Mouse (Mus musculus): ENCODE measurements around the gene Phykpl. TPM values are rescaled to one million over a fixed set of nuclear protein-coding genes. Genes with fewer than 3 reads are reported as not detected.
"Not testable (repeated sequence)": the region's sequence is repeated elsewhere in the genome, so short reads cannot be mapped to it uniquely, and the experiment has no call there.

Phykpl gene
- polyA plus RNA-seq, 1 experiment = 8.1 TPM

DNA sequence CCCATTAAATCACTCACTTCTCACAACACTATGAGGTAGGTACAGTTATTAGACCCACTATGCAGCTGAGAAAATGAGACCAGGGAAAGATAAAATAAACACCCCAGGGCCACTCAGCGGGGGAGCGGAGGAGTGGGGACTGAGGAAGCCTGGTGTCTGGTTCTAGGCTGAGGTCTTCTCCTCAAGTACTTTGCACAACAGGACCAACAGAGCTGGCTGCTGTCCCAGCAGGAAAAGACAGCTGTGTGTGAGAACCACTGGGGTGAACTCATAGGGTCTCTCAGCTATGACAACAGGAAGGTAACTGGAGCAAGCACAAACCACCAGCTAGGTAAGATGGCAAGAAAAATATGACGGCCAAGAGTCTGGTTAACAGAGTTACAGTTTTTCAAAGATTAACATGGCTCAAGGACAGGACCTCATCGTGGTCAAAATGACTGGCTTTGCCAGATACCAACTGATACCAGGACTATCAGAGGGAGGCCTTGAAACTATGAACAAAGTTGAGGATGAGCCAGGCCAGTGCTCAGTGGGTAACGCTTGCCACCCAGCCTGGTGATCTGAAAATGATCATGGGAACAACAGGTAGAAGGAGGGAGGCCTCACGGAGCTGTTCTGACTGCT lies 47.7 kb downstream of the Phykpl start:
- Histone ChIP-seq H3K9me3 (replicated peaks; ENCODE audit: control insufficient read depth, insufficient read depth, low read length, poor library complexity, severe bottlenecking) (no peaks in the 10 kb centered on the region), H3K9ac (ENCODE audit: low read depth, poor library complexity, severe bottlenecking) (no peak overlapping the region), H3K27ac (ENCODE audit: insufficient read depth, low read length) (no peak overlapping the region)

GRCm38 (mm10) chr11:51633200-51633599 lies 48.6 kb downstream of the Phykpl start:
- H3K27ac ChIP-seq (ENCODE audit: insufficient read depth, low read length) = 0 out of 2 replicates have a peak overlapping the region, but pooled peaks have one; percentile 88
- not testable (repeated sequence) for H3K4me1 ChIP-seq (ENCODE audit: control insufficient read depth, insufficient read depth, low read length); H3K27me3 ChIP-seq (ENCODE audit: control insufficient read depth, insufficient read depth, low read length, poor library complexity, severe bottlenecking); H3K9ac ChIP-seq (ENCODE audit: low read depth, poor library complexity, severe bottlenecking); H3K4me3 ChIP-seq (ENCODE audit: low read depth, low read length); H3K9me3 ChIP-seq (replicated peaks; ENCODE audit: control insufficient read depth, insufficient read depth, low read length, poor library complexity, severe bottlenecking)
- H3K36me3 ChIP-seq (ENCODE audit: control insufficient read depth, insufficient read depth, low read length, poor library complexity, severe bottlenecking) = peaks cover 13% of the 10 kb centered on the region

More for the DNA sequence above, 47.7 kb downstream of the Phykpl start:
- no peaks in the 10 kb centered on the region for H3K27me3 ChIP-seq (ENCODE audit: control insufficient read depth, insufficient read depth, low read length, poor library complexity, severe bottlenecking)
- no peaks in the 10 kb centered on the region for H3K4me1 ChIP-seq (ENCODE audit: control insufficient read depth, insufficient read depth, low read length)
- TF ChIP-seq POLR2A (IDR thresholded peaks at IDR 0.05; ENCODE audit: insufficient read depth, low read length) (no peak), CTCF (IDR thresholded peaks at IDR 0.05; ENCODE audit: low read depth, low read length) (no peak), EP300 (IDR thresholded peaks at IDR 0.05; ENCODE audit: insufficient read depth, low read depth, low read length) (no peak)
- H3K36me3 ChIP-seq (ENCODE audit: control insufficient read depth, insufficient read depth, low read length, poor library complexity, severe bottlenecking) = peaks cover 21% of the 10 kb centered on the region
- H3K4me3 ChIP-seq (ENCODE audit: low read depth, low read length) = no peak overlapping the region

DNA sequence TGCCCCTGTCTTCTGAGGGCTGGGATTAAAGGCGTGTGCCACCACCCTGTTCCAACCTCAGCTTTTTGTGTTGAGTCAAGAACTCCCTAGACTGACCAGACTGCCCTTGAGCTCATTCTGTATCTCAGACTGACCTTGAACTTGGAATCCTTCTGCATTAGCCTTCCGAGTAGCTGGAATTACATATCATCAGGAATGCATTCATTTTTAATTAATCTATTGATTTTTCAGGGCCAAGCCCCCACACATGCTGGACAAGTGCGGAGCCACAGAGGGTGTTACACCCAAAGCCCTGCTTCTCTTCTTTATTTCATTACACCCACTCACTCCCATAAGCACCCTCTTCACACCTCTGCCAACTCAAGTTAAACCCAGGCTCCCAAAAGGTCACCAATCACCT lies 49.2 kb downstream of the Phykpl start:
- H3K4me3 ChIP-seq (ENCODE audit: low read depth, low read length) = peak overlapping the region; percentile 48; the same call in 1 of the 2 replicates
- H3K36me3 ChIP-seq (ENCODE audit: control insufficient read depth, insufficient read depth, low read length, poor library complexity, severe bottlenecking) = peaks cover 10% of the 10 kb centered on the region
- peak overlapping the region; percentile 87; the same call in 1 of the 2 replicates for H3K9ac ChIP-seq (ENCODE audit: low read depth, poor library complexity, severe bottlenecking)
- no peak for TF ChIP-seq EP300 (IDR thresholded peaks at IDR 0.05; ENCODE audit: insufficient read depth, low read depth, low read length)
- no peaks in the 10 kb centered on the region for H3K9me3 ChIP-seq (replicated peaks; ENCODE audit: control insufficient read depth, insufficient read depth, low read length, poor library complexity, severe bottlenecking)
- peak overlapping the region; percentile 88 for H3K27ac ChIP-seq (ENCODE audit: insufficient read depth, low read length)
- H3K27me3 ChIP-seq (ENCODE audit: control insufficient read depth, insufficient read depth, low read length, poor library complexity, severe bottlenecking) = no peaks in the 10 kb centered on the region
- H3K4me1 ChIP-seq (ENCODE audit: control insufficient read depth, insufficient read depth, low read length) = no peaks in the 10 kb centered on the region

GRCm38 (mm10) chr11:51635127-51635524 lies 50.6 kb downstream of the Phykpl start:
- Histone ChIP-seq H3K4me3 (ENCODE audit: low read depth, low read length) (peak overlapping the region; percentile 76), H3K9me3 (replicated peaks; ENCODE audit: control insufficient read depth, insufficient read depth, low read length, poor library complexity, severe bottlenecking) (no peaks in the 10 kb centered on the region), H3K27ac (ENCODE audit: insufficient read depth, low read length) (peak overlapping the region; percentile 88)

GRCm38 (mm10) chr11:51635525-51636322 lies 51.2 kb downstream of the Phykpl start, which contains the start of gene Rmnd5b:
Rmnd5b (minus strand) TSS chr11:51635896.
- TF ChIP-seq EP300 (IDR thresholded peaks at IDR 0.05; ENCODE audit: insufficient read depth, low read depth, low read length) (0 out of 2 replicates have a peak, but pooled peaks have one; percentile 40), POLR2A (IDR thresholded peaks at IDR 0.05; ENCODE audit: insufficient read depth, low read length) (no peak)
- H3K27ac ChIP-seq (ENCODE audit: insufficient read depth, low read length) = peak within 1 kb of the TSS; percentile 88
- H3K4me1 ChIP-seq (ENCODE audit: control insufficient read depth, insufficient read depth, low read length) = peaks cover 1% of the 10 kb centered on the region
- H3K9me3 ChIP-seq (replicated peaks; ENCODE audit: control insufficient read depth, insufficient read depth, low read length, poor library complexity, severe bottlenecking) = no peaks in the 10 kb centered on the region
- 0 out of 2 replicates have a peak, but pooled peaks cover 3% of the 10 kb centered on the region for H3K36me3 ChIP-seq (ENCODE audit: control insufficient read depth, insufficient read depth, low read length, poor library complexity, severe bottlenecking)
- H3K4me3 ChIP-seq (ENCODE audit: low read depth, low read length) = peak within 1 kb of the TSS; percentile 76
- H3K27me3 ChIP-seq (ENCODE audit: control insufficient read depth, insufficient read depth, low read length, poor library complexity, severe bottlenecking) = no peaks in the 10 kb centered on the region
- H3K9ac ChIP-seq (ENCODE audit: low read depth, poor library complexity, severe bottlenecking) = peak within 1 kb of the TSS; percentile 87

More at GRCm38 (mm10) chr11:51635127-51635524, 50.6 kb downstream of the Phykpl start:
- Histone ChIP-seq H3K4me1 (ENCODE audit: control insufficient read depth, insufficient read depth, low read length) (no peaks in the 10 kb centered on the region), H3K9ac (ENCODE audit: low read depth, poor library complexity, severe bottlenecking) (peak overlapping the region; percentile 87), H3K36me3 (ENCODE audit: control insufficient read depth, insufficient read depth, low read length, poor library complexity, severe bottlenecking) (0 out of 2 replicates have a peak, but pooled peaks cover 3% of the 10 kb centered on the region), H3K27me3 (ENCODE audit: control insufficient read depth, insufficient read depth, low read length, poor library complexity, severe bottlenecking) (no peaks in the 10 kb centered on the region)
- TF ChIP-seq CTCF (IDR thresholded peaks at IDR 0.05; ENCODE audit: low read depth, low read length) (no peak), EP300 (IDR thresholded peaks at IDR 0.05; ENCODE audit: insufficient read depth, low read depth, low read length) (no peak), POLR2A (IDR thresholded peaks at IDR 0.05; ENCODE audit: insufficient read depth, low read length) (no peak)

DNA sequence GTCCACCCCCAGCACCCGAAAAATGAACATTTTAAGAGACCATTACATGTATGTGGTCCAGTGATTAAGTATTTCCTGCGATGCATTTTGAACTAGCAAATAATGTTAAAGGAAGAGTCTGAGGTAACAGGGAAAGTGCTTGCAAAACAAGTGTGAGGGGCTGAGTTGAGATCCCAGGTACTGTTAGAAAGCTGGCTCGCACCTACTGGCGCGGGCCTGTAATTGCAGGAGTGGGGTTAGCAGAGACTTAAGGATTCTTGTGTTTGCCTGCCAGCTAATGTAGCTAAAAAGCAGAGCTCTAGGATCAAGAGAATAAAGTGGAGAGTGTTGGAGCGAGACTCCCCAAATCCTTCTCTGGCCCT lies 51.7 kb downstream of the Phykpl start:
- peak overlapping the region; percentile 87 for H3K9ac ChIP-seq (ENCODE audit: low read depth, poor library complexity, severe bottlenecking)
- no peaks in the 10 kb centered on the region for H3K27me3 ChIP-seq (ENCODE audit: control insufficient read depth, insufficient read depth, low read length, poor library complexity, severe bottlenecking)
- peaks cover 5% of the 10 kb centered on the region for H3K4me1 ChIP-seq (ENCODE audit: control insufficient read depth, insufficient read depth, low read length)
- no peaks in the 10 kb centered on the region for H3K9me3 ChIP-seq (replicated peaks; ENCODE audit: control insufficient read depth, insufficient read depth, low read length, poor library complexity, severe bottlenecking)
- no peak for TF ChIP-seq EP300 (IDR thresholded peaks at IDR 0.05; ENCODE audit: insufficient read depth, low read depth, low read length)
- TF ChIP-seq CTCF (IDR thresholded peaks at IDR 0.05; ENCODE audit: low read depth, low read length) = peak; percentile 12
- no peak for TF ChIP-seq POLR2A (IDR thresholded peaks at IDR 0.05; ENCODE audit: insufficient read depth, low read length)
- H3K4me3 ChIP-seq (ENCODE audit: low read depth, low read length) = peak overlapping the region; percentile 76
- H3K36me3 ChIP-seq (ENCODE audit: control insufficient read depth, insufficient read depth, low read length, poor library complexity, severe bottlenecking) = 0 out of 2 replicates have a peak, but pooled peaks cover 3% of the 10 kb centered on the region
- H3K27ac ChIP-seq (ENCODE audit: insufficient read depth, low read length) = peak overlapping the region; percentile 88
